Mouse (Mus musculus) heart, postnatal 0 days (tissue): ENCODE measurements at regions not wholly inside any gene's neighbourhood (a gene's known extent, or its start where the extent isn't known, plus 50 kb on each side); places are given as distances from the start of the nearest gene placed in this dataset.

Experiments used
- CTCF ChIP-seq: IDR thresholded peaks from 2 replicates; pipeline ENCODE4 v1.5.1; 2016; ENCODE audit warnings: antibody characterized with exemption, control low read depth, low read depth
- EP300 ChIP-seq: IDR thresholded peaks from 2 replicates; pipeline ENCODE4 v1.6.1; 2016; ENCODE audit warnings: antibody characterized with exemption, low read depth

DNA sequence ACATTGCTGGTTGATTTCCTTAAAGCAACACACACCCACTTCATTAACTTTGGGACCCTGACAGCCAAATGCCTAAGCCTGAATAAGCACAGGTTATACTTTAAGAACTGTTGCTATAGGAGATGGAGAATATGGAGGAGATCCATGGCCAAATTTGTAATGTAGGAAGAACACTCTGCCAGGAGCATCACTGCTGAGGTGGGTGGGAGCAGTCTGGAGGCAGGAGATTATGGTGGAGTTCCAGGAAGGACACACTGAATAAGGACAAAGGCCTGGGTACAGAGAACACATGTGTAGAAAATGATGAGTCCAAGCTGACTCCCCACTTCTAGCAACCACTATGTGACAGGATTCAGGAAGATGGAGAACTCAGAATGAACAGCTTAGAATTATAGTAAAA is 212.9 kb upstream of the Tmem45b start:
- TF ChIP-seq CTCF (no peak), EP300 (no peak)
